Mouse (Mus musculus) embryo, embryonic 10.5 days (tissue): ENCODE data around the gene Gm33815.
"Not testable (repeated sequence)": the region's sequence is repeated elsewhere in the genome, so short reads cannot be mapped to it uniquely, and the experiment has no call there.

ENCODE experiments used
- DNase-seq: peaks from one replicate; pipeline ENCODE4 v3.0.0-alpha.2; 2015; ENCODE audit warnings: low spot score

Gm33815 gene

DNA sequence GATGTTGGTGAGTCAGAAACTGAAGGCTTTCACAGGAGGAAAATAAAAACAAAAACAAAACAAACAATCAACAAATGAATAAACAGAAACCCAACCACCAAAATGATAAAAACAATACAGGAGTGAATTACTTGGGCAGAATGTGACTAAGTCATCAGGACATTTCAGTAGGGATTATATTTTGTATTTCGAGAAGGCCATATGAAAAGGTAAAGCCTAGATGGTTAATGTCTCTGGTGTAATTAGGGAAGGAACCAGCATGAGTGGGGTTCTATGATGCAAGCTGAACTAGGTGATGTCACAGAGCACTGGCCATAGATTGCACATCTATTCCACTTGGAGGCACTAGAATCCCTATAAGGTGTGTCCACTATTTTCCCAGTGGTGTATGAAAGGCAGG lies at the start of gene Gm33815:
Gene Gm33815, plus strand, starts transcription at position 301 of the 400 bp plus-strand sequence.
- not testable (repeated sequence) for DNase-seq
